ENCODE assay signal across 18 mouse cellular contexts in genomic region chr13:115631410-115632105, GRCm38 (mm10).
DNase-seq lines count a peak whose midpoint lies in the region; ATAC-seq and TF ChIP-seq lines count a peak whose summit lies in the region.
"Had no signal": no experiment of that assay in that cellular context is flagged by ENCODE, and none has a peak within 500 bp of the region (broad histone marks: within the 10 kb centered on the region; RNA-seq: fewer than 3 reads in every experiment).

No protein-coding gene starts in this region.

- peak; percentile 12 for DNase-seq in neural tube, embryonic 11.5 days (ENCODE audit: low spot score)
- DNase-seq in neural tube, embryonic 10.5 days (ENCODE audit: extremely low spot score, low spot score), result no peak
- DNase-seq in forebrain, embryonic 14.5 days (ENCODE audit: low spot score), result peak; percentile 45
- peak; percentile 15 for DNase-seq in hindbrain, postnatal 0 days (ENCODE audit: low spot score)
- peak; percentile 80 for DNase-seq in retina, embryonic 14.5 days (ENCODE audit: low spot score)
- no peak for DNase-seq in lung, postnatal 0 days (ENCODE audit: low spot score)
- DNase-seq in kidney, adult 18-20 months, result no peak
- DNase-seq in cerebellum, postnatal 4 days (ENCODE audit: low spot score in 2 of 2), result no peak
- DNase-seq: adrenal gland, postnatal 25 days; B cell, adult 2 months; cerebellum, adult 11-12 months; gastrocnemius, postnatal 10 days; kidney, adult 9 months; lung, embryonic 14.5 days; right cerebral cortex, postnatal 14 days; thymus, adult 2 months had no signal

- no peak overlapping the region for H3K27ac ChIP-seq in neural tube, embryonic 11.5 days (ENCODE audit: low read depth, low read length)
- no peak overlapping the region for H3K27ac ChIP-seq in forebrain, embryonic 14.5 days (ENCODE audit: low read depth, low read length)
- no peak overlapping the region for H3K27ac ChIP-seq in hindbrain, postnatal 0 days
- H3K27ac ChIP-seq in lung, postnatal 0 days (ENCODE audit: low read length), result no peak overlapping the region

- peak; percentile 68 for ATAC-seq in neural tube, embryonic 11.5 days (ENCODE audit: insufficient read depth, low FRiP score, low TSS enrichment)
- peak; percentile 80 for ATAC-seq in forebrain, embryonic 14.5 days
- ATAC-seq in hindbrain, postnatal 0 days, result peak; percentile 51; the same call in 1 of the 2 replicates
- ATAC-seq in lung, postnatal 0 days, result no peak

- H3K27me3 ChIP-seq in neural tube, embryonic 11.5 days (ENCODE audit: control insufficient read depth, insufficient read depth, low read length), result no peaks in the 10 kb centered on the region
- no peaks in the 10 kb centered on the region for H3K27me3 ChIP-seq in forebrain, embryonic 14.5 days (replicated peaks; ENCODE audit: control insufficient read depth, insufficient read depth, low read length)
- no peaks in the 10 kb centered on the region for H3K27me3 ChIP-seq in hindbrain, postnatal 0 days (ENCODE audit: insufficient read depth, low read length)
- H3K27me3 ChIP-seq in lung, postnatal 0 days (replicated peaks; ENCODE audit: insufficient read depth, low read length), result no peaks in the 10 kb centered on the region
- H3K27me3 ChIP-seq: heart, embryonic 12.5 days; megakaryocyte, embryonic 14.5 days had no signal

- no peak overlapping the region for H3K4me3 ChIP-seq in neural tube, embryonic 11.5 days (ENCODE audit: low read depth, low read length)
- no peak overlapping the region for H3K4me3 ChIP-seq in forebrain, embryonic 14.5 days (ENCODE audit: low read depth, low read length)
- H3K4me3 ChIP-seq in hindbrain, postnatal 0 days (ENCODE audit: low read length), result no peak overlapping the region
- H3K4me3 ChIP-seq in lung, postnatal 0 days (ENCODE audit: low read depth, low read length), result no peak overlapping the region
- H3K4me3 ChIP-seq: heart, embryonic 12.5 days; megakaryocyte, embryonic 14.5 days had no signal

- TF ChIP-seq EP300 in lung, postnatal 0 days (IDR thresholded peaks at IDR 0.05), result no peak

- no peak for TF ChIP-seq CTCF in hindbrain, postnatal 0 days (IDR thresholded peaks at IDR 0.05; ENCODE audit: low read depth)
- no peak for TF ChIP-seq CTCF in lung, postnatal 0 days (IDR thresholded peaks at IDR 0.05)

- no peak overlapping the region for H3K4me2 ChIP-seq in neural tube, embryonic 11.5 days (ENCODE audit: low read depth)
- H3K4me2 ChIP-seq in forebrain, embryonic 14.5 days (ENCODE audit: low read length), result no peak overlapping the region
- 0 out of 2 replicates have a peak overlapping the region, but pooled peaks have one; percentile 22 for H3K4me2 ChIP-seq in hindbrain, postnatal 0 days (ENCODE audit: low read depth, low read length)
- H3K4me2 ChIP-seq in lung, postnatal 0 days (replicated peaks; ENCODE audit: low read depth, low read length), result no peak overlapping the region
- H3K4me2 ChIP-seq: heart, embryonic 12.5 days; lung, embryonic 14.5 days had no signal

- WGBS in neural tube, embryonic 11.5 days, result 55% methylated on average over 10 of the region's 10 CpGs
- 24% methylated on average over 10 of the region's 10 CpGs for WGBS in forebrain, embryonic 14.5 days
- WGBS in hindbrain, postnatal 0 days, result 34% methylated on average over 10 of the region's 10 CpGs
- WGBS in lung, postnatal 0 days, result 82% methylated on average over 10 of the region's 10 CpGs

- no peak overlapping the region for H3K9ac ChIP-seq in neural tube, embryonic 11.5 days (ENCODE audit: low read length)
- H3K9ac ChIP-seq in forebrain, embryonic 14.5 days (ENCODE audit: low read length), result no peak overlapping the region
- no peak overlapping the region for H3K9ac ChIP-seq in hindbrain, postnatal 0 days (replicated peaks; ENCODE audit: low read length)
- H3K9ac ChIP-seq in lung, postnatal 0 days (replicated peaks; ENCODE audit: low read depth), result no peak overlapping the region
- H3K9ac ChIP-seq: heart, embryonic 12.5 days; lung, embryonic 14.5 days had no signal

- no peaks in the 10 kb centered on the region for H3K36me3 ChIP-seq in neural tube, embryonic 11.5 days (ENCODE audit: control insufficient read depth, insufficient read depth, low read length)
- H3K36me3 ChIP-seq in forebrain, embryonic 14.5 days (ENCODE audit: control insufficient read depth, insufficient read depth, low read length), result no peaks in the 10 kb centered on the region
- no peaks in the 10 kb centered on the region for H3K36me3 ChIP-seq in hindbrain, postnatal 0 days (ENCODE audit: insufficient read depth, low read length)
- H3K36me3 ChIP-seq in lung, postnatal 0 days (ENCODE audit: insufficient read depth, low read length), result no peaks in the 10 kb centered on the region
- H3K36me3 ChIP-seq: heart, embryonic 12.5 days had no signal

- H3K4me1 ChIP-seq in neural tube, embryonic 11.5 days (ENCODE audit: control insufficient read depth, insufficient read depth, low read length), result no peaks in the 10 kb centered on the region
- no peaks in the 10 kb centered on the region for H3K4me1 ChIP-seq in forebrain, embryonic 14.5 days (ENCODE audit: control insufficient read depth, insufficient read depth, low read length)
- H3K4me1 ChIP-seq in hindbrain, postnatal 0 days (ENCODE audit: insufficient read depth, low read length), result no peaks in the 10 kb centered on the region
- no peaks in the 10 kb centered on the region for H3K4me1 ChIP-seq in lung, postnatal 0 days (ENCODE audit: insufficient read depth, low read depth, low read length)
- H3K4me1 ChIP-seq: heart, embryonic 12.5 days; megakaryocyte, embryonic 14.5 days had no signal

- no peaks in the 10 kb centered on the region for H3K9me3 ChIP-seq in neural tube, embryonic 11.5 days (ENCODE audit: control insufficient read depth, low read length)
- no peaks in the 10 kb centered on the region for H3K9me3 ChIP-seq in forebrain, embryonic 14.5 days (replicated peaks; ENCODE audit: control insufficient read depth, low read length)
- no peaks in the 10 kb centered on the region for H3K9me3 ChIP-seq in hindbrain, postnatal 0 days (ENCODE audit: low read length)
- no peaks in the 10 kb centered on the region for H3K9me3 ChIP-seq in lung, postnatal 0 days (ENCODE audit: low read length)
- H3K9me3 ChIP-seq: heart, embryonic 12.5 days had no signal

Comparison
In these comparisons a context has a peak if more than half of its experiments do, and no peak if none do; other contexts are left out.
1. DNase-seq: peak in neural tube, embryonic 11.5 days (single experiment), forebrain, embryonic 14.5 days (single experiment), hindbrain, postnatal 0 days (single experiment) and retina, embryonic 14.5 days (single experiment); none in neural tube, embryonic 10.5 days (single experiment), lung, postnatal 0 days (single experiment), kidney, adult 18-20 months (single experiment) and cerebellum, postnatal 4 days (0 of 2).